Mouse (Mus musculus): Measurements from ENCODE around the gene Dleu7.

Dleu7 gene

GRCm38 (mm10) chr14:62288731-62289130 is 4.1 kb downstream of the Dleu7 start:
- DNase-seq (ENCODE audit: low read depth, low spot score): no peak

GRCm38 (mm10) chr14:62282974-62283373 is 9.9 kb downstream of the Dleu7 start:
- no peak for DNase-seq (ENCODE audit: low read depth, low spot score)

- no peak for DNase-seq (ENCODE audit: low read depth, low spot score)
These were observed 19.2 kb downstream of the Dleu7 start for GRCm38 (mm10) chr14:62273604-62274003.

GRCm38 (mm10) chr14:62270698-62271396 is 22.0 kb downstream of the Dleu7 start:
- no peak for DNase-seq (ENCODE audit: low read depth, low spot score)

- peak; percentile 18 for DNase-seq (ENCODE audit: low read depth, low spot score)
These were observed 33.8 kb downstream of the Dleu7 start for GRCm38 (mm10) chr14:62258978-62259536.

- no peak for DNase-seq (ENCODE audit: low read depth, low spot score)
These were observed 34.7 kb downstream of the Dleu7 start for GRCm38 (mm10) chr14:62258125-62258524.

- DNase-seq (ENCODE audit: low read depth, low spot score): no peak
These were observed 36.8 kb downstream of the Dleu7 start for GRCm38 (mm10) chr14:62256066-62256465.

GRCm38 (mm10) chr14:62254371-62254770 is 38.5 kb downstream of the Dleu7 start:
- DNase-seq (ENCODE audit: low read depth, low spot score): no peak

- peak; percentile 87 for DNase-seq (ENCODE audit: low read depth, low spot score)
These were observed 40.8 kb downstream of the Dleu7 start for GRCm38 (mm10) chr14:62251999-62252398.

- DNase-seq (ENCODE audit: low read depth, low spot score): no peak
These were observed 42.8 kb downstream of the Dleu7 start for GRCm38 (mm10) chr14:62250046-62250445.

GRCm38 (mm10) chr14:62249251-62249650 is 43.6 kb downstream of the Dleu7 start:
- no peak for DNase-seq (ENCODE audit: low read depth, low spot score)

- no peak for DNase-seq (ENCODE audit: low read depth, low spot score)
These were observed 44.1 kb downstream of the Dleu7 start for GRCm38 (mm10) chr14:62248796-62249195.

- no peak for DNase-seq (ENCODE audit: low read depth, low spot score)
These were observed 44.5 kb downstream of the Dleu7 start for GRCm38 (mm10) chr14:62248345-62248744.

GRCm38 (mm10) chr14:62245557-62245956 is 47.3 kb downstream of the Dleu7 start:
- DNase-seq (ENCODE audit: low read depth, low spot score): no peak

GRCm38 (mm10) chr14:62243530-62243929 is 49.3 kb downstream of the Dleu7 start:
- no peak for DNase-seq (ENCODE audit: low read depth, low spot score)

- peak; percentile 50 for DNase-seq (ENCODE audit: low read depth, low spot score)
These were observed 56.9 kb downstream of the Dleu7 start for GRCm38 (mm10) chr14:62235969-62236368.

GRCm38 (mm10) chr14:62235214-62235613 is 57.6 kb downstream of the Dleu7 start:
- DNase-seq (ENCODE audit: low read depth, low spot score): no peak

- no peak for DNase-seq (ENCODE audit: low read depth, low spot score)
These were observed 61.9 kb downstream of the Dleu7 start for GRCm38 (mm10) chr14:62230968-62231367.

GRCm38 (mm10) chr14:62227101-62227500 is 65.7 kb downstream of the Dleu7 start:
- DNase-seq (ENCODE audit: low read depth, low spot score): no peak

- peak; percentile 91 for DNase-seq (ENCODE audit: low read depth, low spot score)
These were observed 66.2 kb downstream of the Dleu7 start for GRCm38 (mm10) chr14:62226576-62227047.

Data from brain, adult 2 months (tissue).